Mouse (Mus musculus): ENCODE measurements at regions not wholly inside any gene's neighbourhood (a gene's known extent, or its start where the extent isn't known, plus 50 kb on each side); places are given as distances from the start of the nearest gene placed in this dataset.

GRCm38 (mm10) chr5:106351348-106351747 is 106.6 kb downstream of the Barhl2 start:
- no peak for ATAC-seq (ENCODE audit: low FRiP score)
- H3K9me3 ChIP-seq: no peaks in the 10 kb centered on the region
- WGBS: 79% methylated on average over 8 of the region's 8 CpGs
- peaks cover 38% of the 10 kb centered on the region for H3K27me3 ChIP-seq
- H3K27ac ChIP-seq: no peak overlapping the region
- no peak overlapping the region for H3K4me3 ChIP-seq (replicated peaks)
- no peaks in the 10 kb centered on the region for H3K36me3 ChIP-seq (replicated peaks)
- peaks cover 4% of the 10 kb centered on the region; the same call in 1 of the 2 replicates for H3K4me1 ChIP-seq
- H3K4me2 ChIP-seq: no peak overlapping the region
- no peak overlapping the region for H3K9ac ChIP-seq

GRCm38 (mm10) chr5:106349851-106350515 is 108.0 kb downstream of the Barhl2 start:
- Histone ChIP-seq H3K27ac (no peak overlapping the region), H3K36me3 (replicated peaks) (no peaks in the 10 kb centered on the region), H3K4me3 (replicated peaks) (no peak overlapping the region), H3K4me1 (peaks cover 4% of the 10 kb centered on the region; the same call in 1 of the 2 replicates), H3K9me3 (no peaks in the 10 kb centered on the region), H3K4me2 (peak overlapping the region; percentile 9; the same call in 1 of the 2 replicates), H3K9ac (no peak overlapping the region), H3K27me3 (peaks cover 51% of the 10 kb centered on the region)
- ATAC-seq (ENCODE audit: low FRiP score): no peak; the same call in 1 of the 2 replicates
- WGBS: 10% methylated on average over 10 of the region's 10 CpGs

- peak overlapping the region; percentile 2 for H3K4me2 ChIP-seq
- 9% methylated on average over 8 of the region's 8 CpGs for WGBS
- no peak overlapping the region for H3K27ac ChIP-seq
- no peaks in the 10 kb centered on the region for H3K36me3 ChIP-seq (replicated peaks)
- H3K9ac ChIP-seq: no peak overlapping the region
- no peak for ATAC-seq (ENCODE audit: low FRiP score)
- no peaks in the 10 kb centered on the region for H3K9me3 ChIP-seq
- no peak overlapping the region for H3K4me3 ChIP-seq (replicated peaks)
- peaks cover 60% of the 10 kb centered on the region for H3K27me3 ChIP-seq
- peaks cover 15% of the 10 kb centered on the region for H3K4me1 ChIP-seq
These were observed 113.7 kb downstream of the Barhl2 start for GRCm38 (mm10) chr5:106344308-106344707.

- peaks cover 54% of the 10 kb centered on the region for H3K27me3 ChIP-seq
- peak overlapping the region; percentile 2 for H3K4me2 ChIP-seq
- H3K4me1 ChIP-seq: peaks cover 15% of the 10 kb centered on the region
- H3K27ac ChIP-seq: no peak overlapping the region
- ATAC-seq (ENCODE audit: low FRiP score): no peak
- WGBS: 31% methylated on average over 6 of the region's 6 CpGs
- no peaks in the 10 kb centered on the region for H3K9me3 ChIP-seq
- no peak overlapping the region for H3K4me3 ChIP-seq (replicated peaks)
- H3K9ac ChIP-seq: no peak overlapping the region
- H3K36me3 ChIP-seq (replicated peaks): no peaks in the 10 kb centered on the region
These were observed 114.4 kb downstream of the Barhl2 start for GRCm38 (mm10) chr5:106343601-106344000.

- Histone ChIP-seq H3K4me1 (peaks cover 15% of the 10 kb centered on the region), H3K36me3 (replicated peaks) (no peaks in the 10 kb centered on the region), H3K9me3 (no peaks in the 10 kb centered on the region), H3K27me3 (peaks cover 50% of the 10 kb centered on the region), H3K27ac (no peak overlapping the region), H3K4me2 (no peak overlapping the region), H3K4me3 (replicated peaks) (no peak overlapping the region), H3K9ac (no peak overlapping the region)
- ATAC-seq (ENCODE audit: low FRiP score): no peak
- WGBS: 82% methylated on average over 12 of the region's 12 CpGs
These were observed 116.6 kb downstream of the Barhl2 start for GRCm38 (mm10) chr5:106341361-106341760.

- no peak for ATAC-seq (ENCODE audit: low FRiP score)
These were observed 122.3 kb downstream of the Barhl2 start for GRCm38 (mm10) chr5:106335639-106336038.

GRCm38 (mm10) chr5:106327592-106328150 is 130.3 kb downstream of the Barhl2 start:
- no peaks in the 10 kb centered on the region for H3K9me3 ChIP-seq
- H3K36me3 ChIP-seq (replicated peaks): no peaks in the 10 kb centered on the region
- H3K9ac ChIP-seq: no peak overlapping the region
- H3K4me3 ChIP-seq (replicated peaks): no peak overlapping the region
- H3K27me3 ChIP-seq: peaks cover 33% of the 10 kb centered on the region
- WGBS: 39% methylated on average over 9 of the region's 9 CpGs
- H3K4me1 ChIP-seq: peaks cover 6% of the 10 kb centered on the region
- ATAC-seq (ENCODE audit: low FRiP score): peak; percentile 58; the same call in 1 of the 2 replicates
- H3K27ac ChIP-seq: no peak overlapping the region
- H3K4me2 ChIP-seq: no peak overlapping the region

More at GRCm38 (mm10) chr5:106335639-106336038, 122.3 kb downstream of the Barhl2 start:
- WGBS: 87% methylated on average over 11 of the region's 11 CpGs
- no peak overlapping the region for H3K9ac ChIP-seq
- H3K4me2 ChIP-seq: no peak overlapping the region
- no peaks in the 10 kb centered on the region for H3K36me3 ChIP-seq (replicated peaks)
- no peak overlapping the region for H3K27ac ChIP-seq
- H3K27me3 ChIP-seq: peaks cover 24% of the 10 kb centered on the region
- no peak overlapping the region for H3K4me3 ChIP-seq (replicated peaks)
- no peaks in the 10 kb centered on the region for H3K9me3 ChIP-seq
- no peaks in the 10 kb centered on the region for H3K4me1 ChIP-seq

- H3K27ac ChIP-seq: no peak overlapping the region
- H3K9ac ChIP-seq: no peak overlapping the region
- peaks cover 41% of the 10 kb centered on the region; the same call in 1 of the 2 replicates for H3K27me3 ChIP-seq
- WGBS: 11% methylated on average over 18 of the region's 18 CpGs
- H3K4me1 ChIP-seq: peaks cover 32% of the 10 kb centered on the region
- H3K4me3 ChIP-seq (replicated peaks): no peak overlapping the region
- no peak overlapping the region for H3K4me2 ChIP-seq
- ATAC-seq (ENCODE audit: low FRiP score): no peak; the same call in 1 of the 2 replicates
- no peaks in the 10 kb centered on the region for H3K36me3 ChIP-seq (replicated peaks)
- no peaks in the 10 kb centered on the region for H3K9me3 ChIP-seq
These were observed 135.3 kb downstream of the Barhl2 start for GRCm38 (mm10) chr5:106322574-106323215.

GRCm38 (mm10) chr5:106321426-106321825 is 136.5 kb downstream of the Barhl2 start:
- H3K4me1 ChIP-seq: peaks cover 29% of the 10 kb centered on the region
- no peak overlapping the region for H3K4me3 ChIP-seq (replicated peaks)
- no peak overlapping the region for H3K27ac ChIP-seq
- no peak overlapping the region for H3K4me2 ChIP-seq
- H3K9me3 ChIP-seq: no peaks in the 10 kb centered on the region
- 27% methylated on average over 5 of the region's 5 CpGs for WGBS
- no peaks in the 10 kb centered on the region for H3K36me3 ChIP-seq (replicated peaks)
- peaks cover 42% of the 10 kb centered on the region; the same call in 1 of the 2 replicates for H3K27me3 ChIP-seq
- H3K9ac ChIP-seq: no peak overlapping the region
- no peak for ATAC-seq (ENCODE audit: low FRiP score)

- Histone ChIP-seq H3K9me3 (no peaks in the 10 kb centered on the region), H3K36me3 (replicated peaks) (no peaks in the 10 kb centered on the region), H3K4me1 (peaks cover 29% of the 10 kb centered on the region), H3K27me3 (peaks cover 42% of the 10 kb centered on the region; the same call in 1 of the 2 replicates), H3K27ac (no peak overlapping the region), H3K4me2 (no peak overlapping the region), H3K4me3 (replicated peaks) (no peak overlapping the region), H3K9ac (no peak overlapping the region)
- 58% methylated on average over 3 of the region's 3 CpGs for WGBS
- no peak for ATAC-seq (ENCODE audit: low FRiP score)
These were observed 136.9 kb downstream of the Barhl2 start for GRCm38 (mm10) chr5:106321023-106321422.

GRCm38 (mm10) chr5:106320039-106320438 is 137.9 kb downstream of the Barhl2 start:
- 3% methylated on average over 6 of the region's 6 CpGs for WGBS
- no peak overlapping the region for H3K9ac ChIP-seq
- H3K27me3 ChIP-seq: peaks cover 42% of the 10 kb centered on the region; the same call in 1 of the 2 replicates
- no peak overlapping the region for H3K27ac ChIP-seq
- no peak overlapping the region for H3K4me2 ChIP-seq
- H3K4me3 ChIP-seq (replicated peaks): no peak overlapping the region
- H3K4me1 ChIP-seq: peaks cover 29% of the 10 kb centered on the region
- H3K9me3 ChIP-seq: no peaks in the 10 kb centered on the region
- peak; percentile 61; the same call in 1 of the 2 replicates for ATAC-seq (ENCODE audit: low FRiP score)
- H3K36me3 ChIP-seq (replicated peaks): no peaks in the 10 kb centered on the region

- Histone ChIP-seq H3K9ac (no peak overlapping the region), H3K4me1 (peaks cover 29% of the 10 kb centered on the region), H3K4me2 (no peak overlapping the region), H3K27ac (no peak overlapping the region), H3K36me3 (replicated peaks) (no peaks in the 10 kb centered on the region), H3K27me3 (peaks cover 40% of the 10 kb centered on the region), H3K4me3 (replicated peaks) (no peak overlapping the region), H3K9me3 (no peaks in the 10 kb centered on the region)
- ATAC-seq (ENCODE audit: low FRiP score): no peak
- WGBS: 95% methylated on average over 6 of the region's 6 CpGs
These were observed 139.7 kb downstream of the Barhl2 start for GRCm38 (mm10) chr5:106318246-106318645.

Measured in forebrain, embryonic 12.5 days (tissue).